Mouse (Mus musculus) MEL (cell line): ENCODE measurements at regions not wholly inside any gene's neighbourhood (a gene's known extent, or its start where the extent isn't known, plus 50 kb on each side); places are given as distances from the start of the nearest gene placed in this dataset.

Source experiments
- DNase-seq: peaks from one replicate; pipeline ENCODE4 v3.0.0; 2011; ENCODE audit warnings: low read depth, low spot score
- H3K27ac ChIP-seq: 2 replicates; pipeline ENCODE4 v1.5.1; 2012; ENCODE audit warnings: low read depth, mild to moderate bottlenecking, control low read depth, low read length, moderate library complexity; ENCODE audit not compliant: control insufficient read depth
- H3K27me3 ChIP-seq, 2 experiments: fragments of 150-350 bp in 1 of 2; sonication (generic) in 1 of 2; 2 replicates each; pipeline ENCODE4 v1.6.1; 2012; ENCODE audit warnings: low read length in 2 of 2, mild to moderate bottlenecking in 2 of 2, improper control_type of control experiment in 1 of 2, moderate library complexity in 1 of 2; ENCODE audit not compliant: insufficient read depth in 2 of 2, control insufficient read depth in 1 of 2
- H3K36me3 ChIP-seq, 2 experiments: 2 replicates each; pipeline ENCODE4 v1.6.1; 2012 to 2014; ENCODE audit warnings: low read length in 2 of 2, improper control_type of control experiment in 1 of 2, inconsistent platforms in 1 of 2, mild to moderate bottlenecking in 1 of 2; ENCODE audit not compliant: insufficient read depth in 2 of 2, control insufficient read depth in 1 of 2
- H3K4me1 ChIP-seq, 2 experiments: fragments of 150-350 bp in 1 of 2; sonication (generic) in 1 of 2; 2 replicates each; pipeline ENCODE4 v1.6.1; 2012; ENCODE audit warnings: low read length in 2 of 2, improper control_type of control experiment in 1 of 2, mild to moderate bottlenecking in 1 of 2; ENCODE audit not compliant: insufficient read depth in 2 of 2, control insufficient read depth in 1 of 2
- H3K4me3 ChIP-seq, 2 experiments: fragments of 150-350 bp in 1 of 2; sonication (generic) in 1 of 2; 2 replicates each; pipeline ENCODE4 v1.5.1; 2012; ENCODE audit warnings: low read depth in 2 of 2, low read length in 2 of 2, mild to moderate bottlenecking in 2 of 2, moderate library complexity in 2 of 2, control low read depth in 1 of 2, improper control_type of control experiment in 1 of 2; ENCODE audit not compliant: control insufficient read depth in 1 of 2, insufficient read depth in 1 of 2
- H3K79me2 ChIP-seq: 2 replicates; pipeline ENCODE4 v1.6.1; 2012; ENCODE audit warnings: mild to moderate bottlenecking, low read length, moderate library complexity; ENCODE audit not compliant: control insufficient read depth, poor library complexity, insufficient read depth
- H3K9ac ChIP-seq: 2 replicates; pipeline ENCODE4 v1.6.1; 2012; ENCODE audit warnings: low read depth, mild to moderate bottlenecking, control low read depth, low read length, moderate library complexity; ENCODE audit not compliant: control insufficient read depth, poor library complexity, severe bottlenecking
- H3K9me3 ChIP-seq: fragments of 150-350 bp; sonication (generic); replicated peaks from 2 replicates; pipeline ENCODE4 v1.6.1; 2012; ENCODE audit warnings: mild to moderate bottlenecking, low read length, improper control_type of control experiment, moderate library complexity; ENCODE audit not compliant: insufficient read depth
- BHLHE40 ChIP-seq: IDR thresholded peaks from 2 replicates; pipeline ENCODE4 v1.6.1; 2012; ENCODE audit warnings: low read depth, mild to moderate bottlenecking, inconsistent platforms, low read length, improper control_type of control experiment, borderline replicate concordance
- E2F4 ChIP-seq: IDR thresholded peaks from 2 replicates; pipeline ENCODE4 v1.6.1; 2011; ENCODE audit warnings: low read depth, low read length, improper control_type of control experiment, borderline replicate concordance
- ELF1 ChIP-seq: IDR thresholded peaks from 2 replicates; pipeline ENCODE4 v1.6.1; 2014; ENCODE audit warnings: low read depth, mild to moderate bottlenecking, inconsistent platforms, low read length, improper control_type of control experiment, moderate library complexity
- EP300 ChIP-seq, 2 experiments: IDR thresholded peaks; 2 replicates each; pipeline ENCODE4 v1.6.1; 2011; ENCODE audit warnings: improper control_type of control experiment in 2 of 2, low read length in 2 of 2, low read depth in 1 of 2, mild to moderate bottlenecking in 1 of 2
- GABPA ChIP-seq: IDR thresholded peaks from 2 replicates; pipeline ENCODE4 v1.6.1; 2012; ENCODE audit warnings: low read depth, mild to moderate bottlenecking, inconsistent platforms, low read length, improper control_type of control experiment, moderate library complexity
- JUND ChIP-seq: IDR thresholded peaks from 2 replicates; pipeline ENCODE4 v1.6.1; 2011; ENCODE audit warnings: low read depth, mild to moderate bottlenecking, improper control_type of control experiment, low read length
- KAT2A ChIP-seq: conservative IDR thresholded peaks from 2 replicates; pipeline ENCODE4 v1.6.1; 2012; ENCODE audit warnings: low read depth, low read length, improper control_type of control experiment, inconsistent platforms
- MAFK ChIP-seq: IDR thresholded peaks from 2 replicates; pipeline ENCODE4 v1.6.1; 2011; ENCODE audit warnings: low read depth, mild to moderate bottlenecking, low read length, improper control_type of control experiment, borderline replicate concordance
- MAX ChIP-seq: IDR thresholded peaks from 2 replicates; pipeline ENCODE4 v1.6.1; 2011; ENCODE audit warnings: low read length, improper control_type of control experiment
- MAZ ChIP-seq: IDR thresholded peaks from 2 replicates; pipeline ENCODE4 v1.6.1; 2012; ENCODE audit warnings: low read depth, mild to moderate bottlenecking, inconsistent platforms, low read length, improper control_type of control experiment
- MEF2A ChIP-seq: IDR thresholded peaks from 2 replicates; pipeline ENCODE4 v1.6.1; 2014; ENCODE audit warnings: low read depth, mild to moderate bottlenecking, inconsistent platforms, low read length, improper control_type of control experiment; ENCODE audit not compliant: poor library complexity, insufficient replicate concordance, severe bottlenecking; ENCODE audit errors: extremely low read depth
- MYB ChIP-seq: IDR thresholded peaks from 2 replicates; pipeline ENCODE4 v1.6.1; 2011; ENCODE audit warnings: mild to moderate bottlenecking, low read depth, low read length, improper control_type of control experiment
- MYC ChIP-seq: IDR thresholded peaks from 2 replicates; pipeline ENCODE4 v1.6.1; 2011; ENCODE audit warnings: low read depth, mild to moderate bottlenecking, low read length, improper control_type of control experiment, moderate library complexity
- NELFE ChIP-seq: IDR thresholded peaks from 2 replicates; pipeline ENCODE4 v1.6.1; 2011; ENCODE audit warnings: low read depth, low read length, improper control_type of control experiment
- POLR2A ChIP-seq, 2 experiments: IDR thresholded peaks; 2 replicates each; pipeline ENCODE4 v1.6.1; 2011 to 2012; ENCODE audit warnings: low read length in 2 of 2, mild to moderate bottlenecking in 2 of 2, control low read depth in 1 of 2, improper control_type of control experiment in 1 of 2, low read depth in 1 of 2, moderate library complexity in 1 of 2; ENCODE audit not compliant: control insufficient read depth in 1 of 2, insufficient read depth in 1 of 2, poor library complexity in 1 of 2
- POLR2AphosphoS2 ChIP-seq: IDR thresholded peaks from 2 replicates; pipeline ENCODE4 v1.6.1; 2011; ENCODE audit warnings: low read length, improper control_type of control experiment
- TAL1 ChIP-seq: IDR thresholded peaks from 2 replicates; pipeline ENCODE4 v1.6.1; 2012; ENCODE audit warnings: mild to moderate bottlenecking, inconsistent platforms, low read length, moderate library complexity, mixed read lengths
- TBP ChIP-seq: IDR thresholded peaks from 2 replicates; pipeline ENCODE4 v1.8.0; 2011; ENCODE audit warnings: low read depth, low read length, improper control_type of control experiment
- UBTF ChIP-seq: IDR thresholded peaks from 2 replicates; pipeline ENCODE4 v1.6.1; 2012; ENCODE audit warnings: low read depth, mild to moderate bottlenecking, inconsistent platforms, low read length, improper control_type of control experiment, moderate library complexity, borderline replicate concordance; ENCODE audit not compliant: insufficient read depth
- ZC3H11A ChIP-seq: IDR thresholded peaks from 2 replicates; pipeline ENCODE4 v1.6.1; 2012; ENCODE audit warnings: low read depth, mild to moderate bottlenecking, inconsistent platforms, low read length, improper control_type of control experiment
- ZKSCAN1 ChIP-seq: IDR thresholded peaks from 2 replicates; pipeline ENCODE4 v1.6.1; 2012; ENCODE audit warnings: low read depth, mild to moderate bottlenecking, inconsistent platforms, low read length, improper control_type of control experiment, moderate library complexity
- ZMIZ1 ChIP-seq: IDR thresholded peaks from 2 replicates; pipeline ENCODE4 v1.6.1; 2012; ENCODE audit warnings: low read depth, mild to moderate bottlenecking, inconsistent platforms, low read length, improper control_type of control experiment, moderate library complexity

DNA sequence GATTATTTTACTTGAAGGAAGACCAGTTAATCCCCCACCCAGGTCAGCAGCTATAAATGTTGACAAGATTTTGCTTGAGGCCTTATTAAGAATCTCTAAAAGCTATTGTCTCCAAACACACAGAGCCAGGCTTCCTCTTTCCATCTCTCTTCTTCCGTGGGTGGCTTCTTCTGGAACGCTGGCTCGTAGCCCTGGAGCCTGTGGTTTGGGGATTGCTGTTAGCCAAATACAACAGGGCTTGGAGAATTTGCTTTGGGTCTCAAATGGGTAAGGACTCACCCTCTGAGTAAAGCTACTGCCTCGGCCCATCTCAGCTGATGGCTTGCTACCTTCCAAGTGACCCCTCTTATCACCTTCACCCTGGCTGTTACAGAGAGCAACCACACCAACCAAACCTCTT is 179.3 kb upstream of the Hes1 start:
- TF ChIP-seq EP300 (IDR thresholded peaks at IDR 0.05; ENCODE audit: low read depth in 1 of 2, low read length in 2 of 2) (no peak), MYC (no peak), MAX (no peak), E2F4 (no peak), ELF1 (no peak), KAT2A (no peak), ZKSCAN1 (no peak), UBTF (no peak), TBP (no peak), POLR2A (IDR thresholded peaks at IDR 0.05; ENCODE audit: control insufficient read depth in 1 of 2, insufficient read depth in 1 of 2, low read depth in 1 of 2, low read length in 2 of 2, poor library complexity in 1 of 2) (no peak), ZMIZ1 (no peak), GABPA (no peak)
- no peak overlapping the region for H3K27ac ChIP-seq
- no peak overlapping the region for H3K9ac ChIP-seq
- peaks cover 5 to 14% of the 10 kb centered on the region in 2 experiments for H3K27me3 ChIP-seq
- H3K4me1 ChIP-seq = no peaks in the 10 kb centered on the region
- DNase-seq = no peak
- H3K9me3 ChIP-seq = no peaks in the 10 kb centered on the region
- no peak overlapping the region for H3K4me3 ChIP-seq
- no peaks in the 10 kb centered on the region for H3K79me2 ChIP-seq
- H3K36me3 ChIP-seq = no peaks in the 10 kb centered on the region

DNA sequence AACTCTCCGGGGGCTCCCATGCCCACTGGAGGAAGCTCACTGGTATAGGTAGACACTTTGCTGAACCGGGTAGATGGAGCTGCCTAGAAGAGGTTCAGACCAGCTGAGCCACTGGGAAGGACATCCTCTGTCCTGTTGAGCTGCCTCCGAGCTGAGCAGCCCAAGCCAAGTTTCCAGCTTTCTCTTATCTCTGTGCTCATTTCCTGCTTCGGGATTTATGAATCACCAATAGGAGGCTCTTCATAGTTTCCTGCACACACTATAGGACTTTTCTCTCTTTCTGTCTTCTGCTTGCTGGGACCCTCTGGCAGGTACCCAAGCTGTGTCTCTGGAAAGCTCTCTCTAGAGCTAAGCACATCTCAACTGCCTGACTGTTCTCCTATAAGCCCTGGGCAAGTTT is 177.4 kb upstream of the Hes1 start:
- Histone ChIP-seq H3K4me1 (no peaks in the 10 kb centered on the region), H3K4me3 (no peak overlapping the region), H3K27me3 (peaks cover 5 to 11% of the 10 kb centered on the region in 2 experiments), H3K79me2 (no peaks in the 10 kb centered on the region), H3K9ac (no peak overlapping the region), H3K36me3 (no peaks in the 10 kb centered on the region), H3K9me3 (no peaks in the 10 kb centered on the region), H3K27ac (no peak overlapping the region)
- TF ChIP-seq MAX (no peak), MAFK (no peak), GABPA (no peak), MYB (no peak), UBTF (no peak), NELFE (no peak), BHLHE40 (no peak), MAZ (no peak), JUND (no peak), POLR2AphosphoS2 (no peak), MEF2A (no peak), TAL1 (no peak), POLR2A (IDR thresholded peaks at IDR 0.05; ENCODE audit: control insufficient read depth in 1 of 2, insufficient read depth in 1 of 2, low read depth in 1 of 2, low read length in 2 of 2, poor library complexity in 1 of 2) (no peak), ZC3H11A (no peak), KAT2A (no peak)
- no peak for DNase-seq
